Mouse (Mus musculus): ENCODE results near the gene Cux1. TPM values are rescaled to one million over a fixed set of nuclear protein-coding genes. Genes with fewer than 3 reads are reported as not detected.

Gene Cux1
- polyA plus RNA-seq, 1 experiment from 2014 or later = 67.7 TPM

- Histone ChIP-seq H3K27ac (no peak overlapping the region), H3K36me3 (peaks cover 30% of the 10 kb centered on the region), H3K27me3 (ENCODE audit: low read depth, poor library complexity, severe bottlenecking) (no peaks in the 10 kb centered on the region), H3K9me3 (replicated peaks) (no peaks in the 10 kb centered on the region), H3K4me3 (no peak overlapping the region), H3K4me1 (peaks cover 16% of the 10 kb centered on the region)
- no peak for DNase-seq (ENCODE audit: low spot score)
- 90% methylated on average over 9 of the region's 9 CpGs for WGBS
Measured at GRCm38 (mm10) chr5:136382261-136383005, 184.9 kb downstream of the Cux1 start.

- Histone ChIP-seq H3K4me1 (peaks cover 9% of the 10 kb centered on the region; the same call in 1 of the 2 replicates), H3K4me3 (no peak overlapping the region), H3K9me3 (replicated peaks) (no peaks in the 10 kb centered on the region), H3K27me3 (ENCODE audit: low read depth, poor library complexity, severe bottlenecking) (no peaks in the 10 kb centered on the region), H3K27ac (no peak overlapping the region), H3K36me3 (peaks cover 30% of the 10 kb centered on the region)
- no peak for DNase-seq (ENCODE audit: low spot score)
- whole genome bisulfite sequencing = 81% methylated on average over 1 of the region's 1 CpGs
Measured at GRCm38 (mm10) chr5:136379405-136379804, 187.9 kb downstream of the Cux1 start.

- Histone ChIP-seq H3K9me3 (replicated peaks) (no peaks in the 10 kb centered on the region), H3K27me3 (ENCODE audit: low read depth, poor library complexity, severe bottlenecking) (no peaks in the 10 kb centered on the region), H3K4me1 (peaks cover 9% of the 10 kb centered on the region), H3K27ac (no peak overlapping the region), H3K36me3 (peaks cover 31% of the 10 kb centered on the region), H3K4me3 (no peak overlapping the region)
- DNase-seq (ENCODE audit: low spot score) = no peak
- WGBS = 84% methylated on average over 3 of the region's 3 CpGs
Measured at GRCm38 (mm10) chr5:136377101-136377500, 190.2 kb downstream of the Cux1 start.

- WGBS = 81% methylated on average over 3 of the region's 3 CpGs
- no peak for DNase-seq (ENCODE audit: low spot score)
- Histone ChIP-seq H3K27ac (no peak overlapping the region), H3K27me3 (ENCODE audit: low read depth, poor library complexity, severe bottlenecking) (no peaks in the 10 kb centered on the region), H3K9me3 (replicated peaks) (no peaks in the 10 kb centered on the region), H3K4me1 (peaks cover 9% of the 10 kb centered on the region), H3K4me3 (no peak overlapping the region), H3K36me3 (peaks cover 41% of the 10 kb centered on the region)
Measured at GRCm38 (mm10) chr5:136375350-136375749, 191.9 kb downstream of the Cux1 start.

GRCm38 (mm10) chr5:136372276-136372675 lies 195.0 kb downstream of the Cux1 start:
- 95% methylated on average over 3 of the region's 3 CpGs for WGBS
- no peak overlapping the region for H3K27ac ChIP-seq
- H3K36me3 ChIP-seq = peaks cover 54% of the 10 kb centered on the region
- no peak for DNase-seq (ENCODE audit: low spot score)
- H3K9me3 ChIP-seq (replicated peaks) = no peaks in the 10 kb centered on the region
- no peak overlapping the region for H3K4me3 ChIP-seq
- H3K27me3 ChIP-seq (ENCODE audit: low read depth, poor library complexity, severe bottlenecking) = no peaks in the 10 kb centered on the region
- peaks cover 16% of the 10 kb centered on the region for H3K4me1 ChIP-seq

GRCm38 (mm10) chr5:136363421-136363820 lies 203.9 kb downstream of the Cux1 start:
- H3K9me3 ChIP-seq (replicated peaks) = no peaks in the 10 kb centered on the region
- DNase-seq (ENCODE audit: low spot score) = no peak
- no peak overlapping the region for H3K4me3 ChIP-seq
- H3K36me3 ChIP-seq = peaks cover 87% of the 10 kb centered on the region
- no peaks in the 10 kb centered on the region for H3K27me3 ChIP-seq (ENCODE audit: low read depth, poor library complexity, severe bottlenecking)
- peaks cover 8% of the 10 kb centered on the region for H3K4me1 ChIP-seq
- 82% methylated on average over 7 of the region's 7 CpGs for WGBS
- H3K27ac ChIP-seq = no peak overlapping the region

- WGBS = 90% methylated on average over 6 of the region's 6 CpGs
- H3K36me3 ChIP-seq = peaks cover 87% of the 10 kb centered on the region
- H3K9me3 ChIP-seq (replicated peaks) = no peaks in the 10 kb centered on the region
Measured at GRCm38 (mm10) chr5:136362473-136363230, 204.6 kb downstream of the Cux1 start.

GRCm38 (mm10) chr5:136362021-136362420 lies 205.3 kb downstream of the Cux1 start:
- peaks cover 7% of the 10 kb centered on the region for H3K4me1 ChIP-seq
- no peak for DNase-seq (ENCODE audit: low spot score)
- WGBS = 96% methylated on average over 5 of the region's 5 CpGs
- no peak overlapping the region for H3K4me3 ChIP-seq
- H3K9me3 ChIP-seq (replicated peaks) = no peaks in the 10 kb centered on the region
- H3K36me3 ChIP-seq = peaks cover 87% of the 10 kb centered on the region
- H3K27ac ChIP-seq = no peak overlapping the region
- H3K27me3 ChIP-seq (ENCODE audit: low read depth, poor library complexity, severe bottlenecking) = no peaks in the 10 kb centered on the region

More at GRCm38 (mm10) chr5:136362473-136363230, 204.6 kb downstream of the Cux1 start:
- Histone ChIP-seq H3K27ac (no peak overlapping the region), H3K4me3 (no peak overlapping the region), H3K4me1 (peaks cover 7% of the 10 kb centered on the region), H3K27me3 (ENCODE audit: low read depth, poor library complexity, severe bottlenecking) (no peaks in the 10 kb centered on the region)
- DNase-seq (ENCODE audit: low spot score) = no peak

GRCm38 (mm10) chr5:136357227-136357626 lies 210.1 kb downstream of the Cux1 start:
- Histone ChIP-seq H3K27me3 (ENCODE audit: low read depth, poor library complexity, severe bottlenecking) (no peaks in the 10 kb centered on the region), H3K4me1 (peaks cover 7% of the 10 kb centered on the region), H3K9me3 (replicated peaks) (no peaks in the 10 kb centered on the region), H3K27ac (no peak overlapping the region), H3K4me3 (no peak overlapping the region), H3K36me3 (peaks cover 91% of the 10 kb centered on the region)
- DNase-seq (ENCODE audit: low spot score) = no peak
- WGBS = 71% methylated on average over 2 of the region's 2 CpGs

- Histone ChIP-seq H3K36me3 (peaks cover 84% of the 10 kb centered on the region), H3K4me3 (no peak overlapping the region), H3K27ac (no peak overlapping the region), H3K9me3 (replicated peaks) (no peaks in the 10 kb centered on the region), H3K27me3 (ENCODE audit: low read depth, poor library complexity, severe bottlenecking) (no peaks in the 10 kb centered on the region), H3K4me1 (peaks cover 7% of the 10 kb centered on the region)
- DNase-seq (ENCODE audit: low spot score) = no peak
- WGBS = 95% methylated on average over 3 of the region's 3 CpGs
Measured at GRCm38 (mm10) chr5:136355583-136356126, 211.6 kb downstream of the Cux1 start.

GRCm38 (mm10) chr5:136354729-136355128 lies 212.6 kb downstream of the Cux1 start:
- WGBS = 93% methylated on average over 6 of the region's 6 CpGs
- H3K36me3 ChIP-seq = peaks cover 78% of the 10 kb centered on the region

GRCm38 (mm10) chr5:136353114-136353513 lies 214.2 kb downstream of the Cux1 start:
- H3K27ac ChIP-seq = no peak overlapping the region
- H3K36me3 ChIP-seq = peaks cover 71% of the 10 kb centered on the region
- H3K4me3 ChIP-seq = no peak overlapping the region
- H3K4me1 ChIP-seq = peaks cover 7% of the 10 kb centered on the region
- DNase-seq (ENCODE audit: low spot score) = no peak
- H3K9me3 ChIP-seq (replicated peaks) = no peaks in the 10 kb centered on the region
- WGBS = 79% methylated on average over 8 of the region's 8 CpGs
- H3K27me3 ChIP-seq (ENCODE audit: low read depth, poor library complexity, severe bottlenecking) = no peaks in the 10 kb centered on the region

More at GRCm38 (mm10) chr5:136354729-136355128, 212.6 kb downstream of the Cux1 start:
- Histone ChIP-seq H3K27me3 (ENCODE audit: low read depth, poor library complexity, severe bottlenecking) (no peaks in the 10 kb centered on the region), H3K4me3 (no peak overlapping the region), H3K27ac (no peak overlapping the region), H3K9me3 (replicated peaks) (no peaks in the 10 kb centered on the region), H3K4me1 (peaks cover 7% of the 10 kb centered on the region)
- no peak for DNase-seq (ENCODE audit: low spot score)

Data from limb, embryonic 10.5 days (tissue).